Mouse (Mus musculus) ES-Bruce4 (cell line): ENCODE data around the gene Snorc.

Experiments
- CTCF ChIP-seq: IDR thresholded peaks from one replicate; pipeline ENCODE4 v1.8.1; 2011; ENCODE audit warnings: low read depth, low read length
- POLR2A ChIP-seq: IDR thresholded peaks from one replicate; pipeline ENCODE4 v1.8.1; 2011; ENCODE audit warnings: low read length; ENCODE audit not compliant: insufficient read depth

GRCm38 (mm10) chr1:87449432-87449831 is 20.6 kb upstream of the Snorc start:
- TF ChIP-seq POLR2A (no peak), CTCF (no peak)
